Mouse (Mus musculus) lung, adult 2 months (tissue): ENCODE measurements around the gene C8g. TPM values are rescaled to one million over a fixed set of nuclear protein-coding genes. Genes with fewer than 3 reads are reported as not detected.

ENCODE experiments used
- DNase-seq: peaks from one replicate; pipeline ENCODE4 v3.0.0; 2022
- H3K4me1 ChIP-seq: fragments of 200-500 bp; 2 replicates; pipeline ENCODE4 v1.6.1; 2011; ENCODE audit warnings: low read length; ENCODE audit not compliant: control insufficient read depth, insufficient read depth
- H3K4me3 ChIP-seq: fragments of 200-500 bp; replicated peaks from 2 replicates; pipeline ENCODE3; 2011; ENCODE audit warnings: low read depth, mild to moderate bottlenecking, control low read depth, low read length; ENCODE audit errors: extremely low read depth
- CTCF ChIP-seq: fragments of 200-500 bp; IDR thresholded peaks from 2 replicates; pipeline ENCODE4 v1.5.1; 2011; ENCODE audit warnings: mild to moderate bottlenecking, low read length, control low read depth; ENCODE audit not compliant: insufficient read depth
- POLR2A ChIP-seq: fragments of 200-500 bp; IDR thresholded peaks from 2 replicates; pipeline ENCODE4 v1.6.1; 2011; ENCODE audit warnings: low read depth, mild to moderate bottlenecking, control low read depth, low read length, borderline replicate concordance; ENCODE audit errors: extremely low read depth
- WGBS: fragments of 180-500 bp; shearing (Covaris S2); methylation state at CpG from one replicate; pipeline ENCODE4 v1.1.7; 2018; 5-methylcytosine and 5-hydroxymethylcytosine counted together
- polyA plus RNA-seq: library from polyadenylated mRNA; depleted of rRNA; stranded (reverse); fragments of >200 nt; gene quantifications from 2 replicates; pipeline ENCODE4 v1.2.3, GENCODE M21; 2012

C8g gene
- polyA plus RNA-seq, 1 experiment, result 2.7 TPM

- Histone ChIP-seq H3K4me1 (no peaks in the 10 kb centered on the region), H3K4me3 (no peak overlapping the region)
- DNase-seq, result no peak
- TF ChIP-seq POLR2A, result no peak
- no peak for TF ChIP-seq CTCF
- 72% methylated on average over 6 of the region's 6 CpGs for WGBS
Measured at GRCm38 (mm10) chr2:25487965-25488670, 13.4 kb downstream of the C8g start.

GRCm38 (mm10) chr2:25484901-25485647 is 16.4 kb downstream of the C8g start:
- no peak for DNase-seq
- WGBS, result 63% methylated on average over 11 of the region's 11 CpGs
- Histone ChIP-seq H3K4me1 (no peaks in the 10 kb centered on the region), H3K4me3 (no peak overlapping the region)
- TF ChIP-seq CTCF (no peak), POLR2A (no peak)

GRCm38 (mm10) chr2:25482969-25483368 is 18.6 kb downstream of the C8g start:
- 25% methylated on average over 7 of the region's 7 CpGs for WGBS
- no peaks in the 10 kb centered on the region for H3K4me1 ChIP-seq
- no peak for DNase-seq
- TF ChIP-seq CTCF (peak; percentile 60), POLR2A (no peak)
- H3K4me3 ChIP-seq, result no peak overlapping the region

- no peaks in the 10 kb centered on the region for H3K4me1 ChIP-seq
- DNase-seq, result no peak
- no peak overlapping the region for H3K4me3 ChIP-seq
- WGBS, result 98% methylated on average over 1 of the region's 1 CpGs
- TF ChIP-seq POLR2A, result no peak
Measured at GRCm38 (mm10) chr2:25480541-25480940, 21.0 kb downstream of the C8g start.

GRCm38 (mm10) chr2:25479551-25480311 is 21.8 kb downstream of the C8g start:
- Histone ChIP-seq H3K4me3 (no peak overlapping the region), H3K4me1 (no peaks in the 10 kb centered on the region)
- 66% methylated on average over 10 of the region's 10 CpGs for WGBS
- no peak for DNase-seq
- TF ChIP-seq CTCF (no peak), POLR2A (no peak)

- Histone ChIP-seq H3K4me1 (no peaks in the 10 kb centered on the region), H3K4me3 (no peak overlapping the region)
- TF ChIP-seq CTCF, result no peak
- no peak for TF ChIP-seq POLR2A
- no peak for DNase-seq
- 77% methylated on average over 3 of the region's 3 CpGs for WGBS
Measured at GRCm38 (mm10) chr2:25477967-25478675, 23.4 kb downstream of the C8g start.

GRCm38 (mm10) chr2:25477541-25477940 is 24.0 kb downstream of the C8g start:
- no peak overlapping the region for H3K4me3 ChIP-seq
- no peaks in the 10 kb centered on the region for H3K4me1 ChIP-seq
- TF ChIP-seq POLR2A (no peak), CTCF (no peak)
- DNase-seq, result no peak
- 80% methylated on average over 8 of the region's 8 CpGs for WGBS

- WGBS, result 69% methylated on average over 2 of the region's 2 CpGs
Measured at GRCm38 (mm10) chr2:25472550-25472949, 29.0 kb downstream of the C8g start.

GRCm38 (mm10) chr2:25469969-25470368 is 31.6 kb downstream of the C8g start, which contains the start of gene Ptgds:
TSS of gene Ptgds (minus strand) at chr2:25470046.
- H3K4me1 ChIP-seq, result no peaks in the 10 kb centered on the region
- no peak for DNase-seq
- 45% methylated on average over 6 of the region's 6 CpGs for WGBS
- no peak for TF ChIP-seq CTCF
- no peak for TF ChIP-seq POLR2A
- no peak within 1 kb of the TSS for H3K4me3 ChIP-seq

More at GRCm38 (mm10) chr2:25472550-25472949, 29.0 kb downstream of the C8g start:
- TF ChIP-seq CTCF (no peak), POLR2A (no peak)
- no peak for DNase-seq
- no peaks in the 10 kb centered on the region for H3K4me1 ChIP-seq
- H3K4me3 ChIP-seq, result no peak overlapping the region
